Mouse (Mus musculus): Measurements from ENCODE around the gene Prr15. TPM values are rescaled to one million over a fixed set of nuclear protein-coding genes. Genes with fewer than 3 reads are reported as not detected.

Prr15 gene
- polyA plus RNA-seq, 1 experiment from 2014 or later: 2.7 TPM

DNA sequence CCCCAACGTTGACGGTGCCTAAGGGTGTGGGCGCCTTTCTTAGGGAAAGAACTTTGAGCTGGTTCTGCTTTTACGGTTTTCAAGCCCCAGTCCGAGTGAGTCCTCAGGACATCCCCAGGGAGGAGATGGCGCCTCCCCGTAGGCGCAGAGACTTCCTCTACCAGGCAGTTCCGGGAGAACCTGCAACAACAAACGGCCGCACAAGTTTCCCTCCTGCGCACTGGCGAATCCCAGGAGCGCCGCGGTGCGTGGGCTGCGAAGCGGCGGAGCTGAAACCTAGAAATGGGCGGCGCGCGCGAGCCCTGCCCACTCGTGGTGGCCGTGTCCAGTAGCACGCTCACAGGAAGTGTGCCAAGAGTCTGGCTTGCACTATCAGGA lies 2.0 kb downstream of the Prr15 start:
- no peak for ATAC-seq
- peak overlapping the region; percentile 96 for H3K4me2 ChIP-seq (ENCODE audit: low read length)
- no peaks in the 10 kb centered on the region for H3K36me3 ChIP-seq (ENCODE audit: control insufficient read depth, insufficient read depth)
- H3K27ac ChIP-seq (ENCODE audit: low read length): no peak overlapping the region
- peak overlapping the region; percentile 61 for H3K4me3 ChIP-seq (replicated peaks; ENCODE audit: low read length)
- peaks cover 19% of the 10 kb centered on the region for H3K27me3 ChIP-seq (replicated peaks; ENCODE audit: control insufficient read depth, insufficient read depth, low read length)
- 0% methylated on average over 28 of the region's 28 CpGs for WGBS
- H3K9me3 ChIP-seq (ENCODE audit: control insufficient read depth, low read length): no peaks in the 10 kb centered on the region
- peak overlapping the region; percentile 18 for H3K9ac ChIP-seq (replicated peaks; ENCODE audit: low read depth, low read length)
- H3K4me1 ChIP-seq (replicated peaks; ENCODE audit: control insufficient read depth, insufficient read depth, low read length): peaks cover 30% of the 10 kb centered on the region

- Histone ChIP-seq H3K4me2 (ENCODE audit: low read length) (no peak overlapping the region), H3K27ac (ENCODE audit: low read length) (no peak overlapping the region), H3K4me3 (replicated peaks; ENCODE audit: low read length) (no peak overlapping the region), H3K27me3 (replicated peaks; ENCODE audit: control insufficient read depth, insufficient read depth, low read length) (peaks cover 19% of the 10 kb centered on the region), H3K36me3 (ENCODE audit: control insufficient read depth, insufficient read depth) (no peaks in the 10 kb centered on the region), H3K9ac (replicated peaks; ENCODE audit: low read depth, low read length) (no peak overlapping the region), H3K4me1 (replicated peaks; ENCODE audit: control insufficient read depth, insufficient read depth, low read length) (peaks cover 35% of the 10 kb centered on the region), H3K9me3 (ENCODE audit: control insufficient read depth, low read length) (no peaks in the 10 kb centered on the region)
- 92% methylated on average over 5 of the region's 5 CpGs for WGBS
- no peak for ATAC-seq
These were observed 3.1 kb downstream of the Prr15 start for GRCm38 (mm10) chr6:54328783-54329182.

DNA sequence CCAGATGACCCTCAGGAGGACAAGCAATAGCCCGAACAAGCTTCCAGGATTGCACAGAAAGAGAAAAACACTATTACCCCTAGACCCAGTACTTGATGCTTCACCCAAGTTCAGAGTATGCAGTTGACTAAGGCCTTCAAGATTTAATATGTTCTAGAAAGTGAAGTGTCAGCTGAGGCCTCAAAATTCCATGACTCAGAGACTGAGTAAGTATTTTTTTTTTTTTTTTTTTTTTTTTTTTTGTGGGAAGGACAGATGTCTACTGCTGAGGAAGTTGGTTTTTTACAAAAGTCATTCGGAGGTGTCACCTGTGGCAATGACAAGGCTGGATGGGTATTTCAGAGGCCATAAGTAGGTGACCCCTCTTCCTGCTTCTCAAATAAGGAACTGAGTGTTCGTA lies 4.0 kb downstream of the Prr15 start:
- Histone ChIP-seq H3K36me3 (ENCODE audit: control insufficient read depth, insufficient read depth) (no peaks in the 10 kb centered on the region), H3K4me3 (replicated peaks; ENCODE audit: low read length) (no peak overlapping the region), H3K4me2 (ENCODE audit: low read length) (no peak overlapping the region), H3K9me3 (ENCODE audit: control insufficient read depth, low read length) (no peaks in the 10 kb centered on the region), H3K27ac (ENCODE audit: low read length) (no peak overlapping the region), H3K4me1 (replicated peaks; ENCODE audit: control insufficient read depth, insufficient read depth, low read length) (peaks cover 39% of the 10 kb centered on the region), H3K27me3 (replicated peaks; ENCODE audit: control insufficient read depth, insufficient read depth, low read length) (peaks cover 19% of the 10 kb centered on the region), H3K9ac (replicated peaks; ENCODE audit: low read depth, low read length) (no peak overlapping the region)
- no peak for ATAC-seq
- WGBS: 89% methylated on average over 3 of the region's 3 CpGs

DNA sequence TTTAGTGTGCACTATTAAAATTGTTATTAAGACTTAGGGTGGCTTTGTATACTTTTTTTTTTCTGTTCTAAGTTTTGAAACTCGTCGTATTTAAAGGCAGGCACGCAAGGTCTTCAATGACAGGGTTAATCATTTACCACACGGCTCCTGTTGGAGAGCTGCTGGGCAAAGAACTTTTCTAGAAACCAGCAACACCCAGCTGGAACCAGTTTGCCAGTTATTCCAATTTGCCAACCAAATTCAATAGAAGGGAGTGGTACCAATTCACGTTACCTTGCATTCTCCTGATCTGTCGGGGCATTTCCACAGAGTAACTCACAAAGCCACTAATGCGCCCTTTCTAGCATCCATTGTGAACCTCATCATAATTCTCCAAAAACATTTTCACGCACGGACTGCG lies 4.5 kb downstream of the Prr15 start:
- no peak for ATAC-seq
- no peak overlapping the region for H3K4me2 ChIP-seq (ENCODE audit: low read length)
- H3K4me1 ChIP-seq (replicated peaks; ENCODE audit: control insufficient read depth, insufficient read depth, low read length): peaks cover 39% of the 10 kb centered on the region
- H3K9me3 ChIP-seq (ENCODE audit: control insufficient read depth, low read length): no peaks in the 10 kb centered on the region
- no peak overlapping the region for H3K27ac ChIP-seq (ENCODE audit: low read length)
- H3K27me3 ChIP-seq (replicated peaks; ENCODE audit: control insufficient read depth, insufficient read depth, low read length): peaks cover 19% of the 10 kb centered on the region
- H3K9ac ChIP-seq (replicated peaks; ENCODE audit: low read depth, low read length): no peak overlapping the region
- H3K36me3 ChIP-seq (ENCODE audit: control insufficient read depth, insufficient read depth): no peaks in the 10 kb centered on the region
- WGBS: 35% methylated on average over 10 of the region's 10 CpGs
- H3K4me3 ChIP-seq (replicated peaks; ENCODE audit: low read length): no peak overlapping the region

DNA sequence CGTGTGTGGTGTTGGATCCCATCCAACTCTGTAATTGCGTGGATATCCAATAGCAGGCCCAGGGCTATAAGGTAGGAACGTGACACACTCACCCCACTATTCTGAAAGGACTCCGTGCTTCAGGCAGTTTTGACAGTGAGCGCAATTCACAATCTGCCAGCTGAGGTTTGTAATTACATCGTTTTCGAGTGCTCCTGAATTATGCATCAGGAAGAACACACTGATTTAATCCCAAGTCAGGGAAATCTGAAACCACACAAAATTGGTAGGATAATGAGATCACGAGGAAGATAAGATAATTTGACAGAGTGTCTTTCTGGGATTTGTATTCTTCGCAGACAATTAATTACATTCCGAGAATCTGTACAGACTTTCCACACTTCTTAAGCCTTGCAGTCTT lies 6.1 kb downstream of the Prr15 start:
- Histone ChIP-seq H3K9ac (replicated peaks; ENCODE audit: low read depth, low read length) (no peak overlapping the region), H3K4me3 (replicated peaks; ENCODE audit: low read length) (no peak overlapping the region), H3K9me3 (ENCODE audit: control insufficient read depth, low read length) (no peaks in the 10 kb centered on the region), H3K36me3 (ENCODE audit: control insufficient read depth, insufficient read depth) (no peaks in the 10 kb centered on the region), H3K27me3 (replicated peaks; ENCODE audit: control insufficient read depth, insufficient read depth, low read length) (peaks cover 16% of the 10 kb centered on the region), H3K4me2 (ENCODE audit: low read length) (peak overlapping the region; percentile 6; the same call in 1 of the 2 replicates), H3K4me1 (replicated peaks; ENCODE audit: control insufficient read depth, insufficient read depth, low read length) (peaks cover 37% of the 10 kb centered on the region), H3K27ac (ENCODE audit: low read length) (peak overlapping the region; percentile 15; the same call in 1 of the 2 replicates)
- peak; percentile 91 for ATAC-seq
- WGBS: 9% methylated on average over 10 of the region's 10 CpGs

GRCm38 (mm10) chr6:54332203-54332602 lies 6.6 kb downstream of the Prr15 start:
- peaks cover 16% of the 10 kb centered on the region for H3K27me3 ChIP-seq (replicated peaks; ENCODE audit: control insufficient read depth, insufficient read depth, low read length)
- WGBS: 19% methylated on average over 8 of the region's 8 CpGs
- peak overlapping the region; percentile 61; the same call in 1 of the 2 replicates for H3K27ac ChIP-seq (ENCODE audit: low read length)
- peak overlapping the region; percentile 19 for H3K4me2 ChIP-seq (ENCODE audit: low read length)
- H3K36me3 ChIP-seq (ENCODE audit: control insufficient read depth, insufficient read depth): no peaks in the 10 kb centered on the region
- peaks cover 33% of the 10 kb centered on the region for H3K4me1 ChIP-seq (replicated peaks; ENCODE audit: control insufficient read depth, insufficient read depth, low read length)
- H3K4me3 ChIP-seq (replicated peaks; ENCODE audit: low read length): no peak overlapping the region
- peak; percentile 32 for ATAC-seq
- no peak overlapping the region for H3K9ac ChIP-seq (replicated peaks; ENCODE audit: low read depth, low read length)
- H3K9me3 ChIP-seq (ENCODE audit: control insufficient read depth, low read length): no peaks in the 10 kb centered on the region

DNA sequence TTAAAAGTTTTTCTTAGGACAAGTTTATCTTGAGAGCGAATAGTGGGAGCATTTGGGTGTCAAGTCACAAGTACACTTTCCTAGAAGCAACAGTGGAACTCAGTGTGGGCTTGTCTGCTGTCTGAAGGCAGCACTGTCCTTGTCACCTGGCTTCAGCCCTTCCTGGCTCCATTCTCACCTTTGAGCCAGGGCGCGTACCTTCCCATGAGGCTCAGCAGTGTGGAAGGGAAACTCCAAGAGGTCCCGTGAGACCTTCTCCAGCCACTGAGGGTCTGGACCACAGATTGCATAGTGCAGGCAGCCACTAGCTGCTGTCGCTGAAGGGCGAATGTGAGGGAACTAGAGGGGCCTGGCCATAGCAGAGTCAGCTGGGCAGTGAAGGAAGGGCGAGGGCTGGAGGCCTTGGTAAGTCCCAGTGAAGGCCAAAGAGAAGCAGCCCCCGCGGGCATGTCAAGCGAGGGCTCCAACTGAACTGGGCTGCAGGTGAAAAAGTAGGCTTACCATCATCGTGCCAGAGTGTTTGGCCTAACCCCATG lies 7.5 kb downstream of the Prr15 start:
- Histone ChIP-seq H3K4me2 (ENCODE audit: low read length) (no peak overlapping the region), H3K9ac (replicated peaks; ENCODE audit: low read depth, low read length) (no peak overlapping the region), H3K27ac (ENCODE audit: low read length) (no peak overlapping the region), H3K9me3 (ENCODE audit: control insufficient read depth, low read length) (no peaks in the 10 kb centered on the region), H3K27me3 (replicated peaks; ENCODE audit: control insufficient read depth, insufficient read depth, low read length) (0 out of 2 replicates have a peak, but pooled peaks cover 10% of the 10 kb centered on the region), H3K4me3 (replicated peaks; ENCODE audit: low read length) (no peak overlapping the region), H3K4me1 (replicated peaks; ENCODE audit: control insufficient read depth, insufficient read depth, low read length) (peaks cover 23% of the 10 kb centered on the region), H3K36me3 (ENCODE audit: control insufficient read depth, insufficient read depth) (no peaks in the 10 kb centered on the region)
- 58% methylated on average over 11 of the region's 11 CpGs for WGBS
- no peak for ATAC-seq

GRCm38 (mm10) chr6:54333652-54334396 lies 8.2 kb downstream of the Prr15 start:
- Histone ChIP-seq H3K27ac (ENCODE audit: low read length) (no peak overlapping the region), H3K9me3 (ENCODE audit: control insufficient read depth, low read length) (no peaks in the 10 kb centered on the region), H3K4me2 (ENCODE audit: low read length) (no peak overlapping the region), H3K9ac (replicated peaks; ENCODE audit: low read depth, low read length) (no peak overlapping the region), H3K4me3 (replicated peaks; ENCODE audit: low read length) (no peak overlapping the region), H3K4me1 (replicated peaks; ENCODE audit: control insufficient read depth, insufficient read depth, low read length) (peaks cover 23% of the 10 kb centered on the region), H3K27me3 (replicated peaks; ENCODE audit: control insufficient read depth, insufficient read depth, low read length) (0 out of 2 replicates have a peak, but pooled peaks cover 7% of the 10 kb centered on the region), H3K36me3 (ENCODE audit: control insufficient read depth, insufficient read depth) (no peaks in the 10 kb centered on the region)
- 25% methylated on average over 9 of the region's 9 CpGs for WGBS
- ATAC-seq: no peak

- H3K4me3 ChIP-seq (replicated peaks; ENCODE audit: low read length): no peak overlapping the region
- ATAC-seq: no peak
- 78% methylated on average over 6 of the region's 6 CpGs for WGBS
These were observed 11.7 kb downstream of the Prr15 start for GRCm38 (mm10) chr6:54337321-54337720.

More at GRCm38 (mm10) chr6:54337321-54337720, 11.7 kb downstream of the Prr15 start:
- no peaks in the 10 kb centered on the region for H3K27me3 ChIP-seq (replicated peaks; ENCODE audit: control insufficient read depth, insufficient read depth, low read length)
- no peak overlapping the region for H3K9ac ChIP-seq (replicated peaks; ENCODE audit: low read depth, low read length)
- peaks cover 12% of the 10 kb centered on the region for H3K4me1 ChIP-seq (replicated peaks; ENCODE audit: control insufficient read depth, insufficient read depth, low read length)
- no peak overlapping the region for H3K27ac ChIP-seq (ENCODE audit: low read length)
- no peak overlapping the region for H3K4me2 ChIP-seq (ENCODE audit: low read length)
- no peaks in the 10 kb centered on the region for H3K9me3 ChIP-seq (ENCODE audit: control insufficient read depth, low read length)
- no peaks in the 10 kb centered on the region for H3K36me3 ChIP-seq (ENCODE audit: control insufficient read depth, insufficient read depth)

Data from forebrain, embryonic 16.5 days (tissue).